Mouse (Mus musculus) myocyte (in vitro differentiated cells): ENCODE measurements around the gene Pramel6. TPM values are rescaled to one million over a fixed set of nuclear protein-coding genes. Genes with fewer than 3 reads are reported as not detected.

Experiments used
- H3K27me3 ChIP-seq: one replicate; pipeline ENCODE4 v1.6.1; 2011; ENCODE audit not compliant: control insufficient read depth, insufficient read depth, insufficient read length
- H3K36me3 ChIP-seq: one replicate; pipeline ENCODE4 v1.6.1; 2011; ENCODE audit not compliant: control insufficient read depth, insufficient read depth
- H3K4me2 ChIP-seq: one replicate; pipeline ENCODE4 v1.6.1; 2011; ENCODE audit warnings: low read depth, control low read depth
- H3K4me3 ChIP-seq: one replicate; pipeline ENCODE4 v1.5.1; 2011; ENCODE audit warnings: mild to moderate bottlenecking, control low read depth, moderate library complexity
- H3K79me2 ChIP-seq: one replicate; pipeline ENCODE4 v1.6.1; 2011; ENCODE audit not compliant: control insufficient read depth, insufficient read depth
- H3ac ChIP-seq: one replicate; pipeline ENCODE4 v1.6.1; 2011; ENCODE audit not compliant: control insufficient read depth, insufficient read length
- CEBPB ChIP-seq: IDR thresholded peaks from 2 replicates; pipeline ENCODE4 v1.6.1; 2011; ENCODE audit warnings: mild to moderate bottlenecking, moderate library complexity; ENCODE audit not compliant: poor library complexity, insufficient read depth, severe bottlenecking
- E2F4 ChIP-seq: IDR thresholded peaks from one replicate; pipeline ENCODE4 v1.6.1; 2011; ENCODE audit warnings: mild to moderate bottlenecking, control low read depth, moderate library complexity; ENCODE audit not compliant: insufficient read depth
- MAX ChIP-seq: IDR thresholded peaks from one replicate; pipeline ENCODE4 v1.6.1; 2011; ENCODE audit warnings: low read depth, mild to moderate bottlenecking, control low read depth
- MYOD1 ChIP-seq, 3 experiments: IDR thresholded peaks; one replicate each; pipeline ENCODE4 v1.6.1; 2011; ENCODE audit warnings: control low read depth in 2 of 3, low read depth in 2 of 3, mild to moderate bottlenecking in 2 of 3, moderate library complexity in 1 of 3; ENCODE audit not compliant: insufficient read length in 2 of 3, control insufficient read depth in 1 of 3
- MYOG ChIP-seq, 3 experiments: IDR thresholded peaks; one replicate each; pipeline ENCODE4 v1.6.1; 2011; ENCODE audit warnings: control low read depth in 2 of 3, low read depth in 2 of 3, mild to moderate bottlenecking in 2 of 3; ENCODE audit not compliant: insufficient read length in 2 of 3, control insufficient read depth in 1 of 3, insufficient read depth in 1 of 3
- POLR2A ChIP-seq: IDR thresholded peaks from one replicate; pipeline ENCODE4 v1.6.1; 2011; ENCODE audit warnings: low read depth, mild to moderate bottlenecking, control low read depth, moderate library complexity; ENCODE audit not compliant: insufficient read length
- POLR2AphosphoS2 ChIP-seq: IDR thresholded peaks from one replicate; pipeline ENCODE4 v1.6.1; 2011; ENCODE audit warnings: low read depth, control low read depth; ENCODE audit not compliant: insufficient read length
- REST ChIP-seq: IDR thresholded peaks from one replicate; pipeline ENCODE4 v1.6.1; 2011; ENCODE audit warnings: mild to moderate bottlenecking, control low read depth, moderate library complexity; ENCODE audit not compliant: insufficient read depth, insufficient read length
- SRF ChIP-seq: IDR thresholded peaks from one replicate; pipeline ENCODE4 v1.6.1; 2011; ENCODE audit warnings: low read depth; ENCODE audit not compliant: control insufficient read depth, insufficient read length
- TCF12 ChIP-seq: IDR thresholded peaks from one replicate; pipeline ENCODE4 v1.6.1; 2011; ENCODE audit warnings: mild to moderate bottlenecking, control low read depth; ENCODE audit not compliant: poor library complexity, insufficient read depth, severe bottlenecking
- TCF3 ChIP-seq: IDR thresholded peaks from one replicate; pipeline ENCODE4 v1.6.1; 2011; ENCODE audit warnings: low read depth, control low read depth; ENCODE audit not compliant: insufficient read length
- USF1 ChIP-seq: IDR thresholded peaks from one replicate; pipeline ENCODE4 v1.6.1; 2011; ENCODE audit warnings: low read depth, mild to moderate bottlenecking, control low read depth, moderate library complexity
- polyA plus RNA-seq: library from polyadenylated mRNA; unstranded; fragments of >200 nt; fragmentation: generic; extraction: Trizol; gene quantifications from one replicate; pipeline ENCODE4 v1.2.1, GENCODE M21; 2012; ENCODE audit warnings: missing spikeins

The Pramel6 gene
- polyA plus RNA-seq, 1 experiment = not detected

- no peak within 1 kb of the TSS for H3K4me3 ChIP-seq
- no peak within 1 kb of the TSS for H3ac ChIP-seq
- TF ChIP-seq MYOG (IDR thresholded peaks at IDR 0.05; ENCODE audit: control insufficient read depth in 1 of 3, insufficient read depth in 1 of 3, insufficient read length in 2 of 3, low read depth in 2 of 3) = no peak
- no peak for TF ChIP-seq TCF12
- TF ChIP-seq USF1 = no peak
- no peak for TF ChIP-seq E2F4
- no peak for TF ChIP-seq MAX
- TF ChIP-seq REST = no peak
- TF ChIP-seq CEBPB = no peak
- no peak for TF ChIP-seq POLR2AphosphoS2
- TF ChIP-seq MYOD1 (IDR thresholded peaks at IDR 0.05; ENCODE audit: control insufficient read depth in 1 of 3, insufficient read length in 2 of 3, low read depth in 2 of 3) = no peak
- TF ChIP-seq SRF = no peak
- no peak for TF ChIP-seq TCF3
- TF ChIP-seq POLR2A = no peak
- H3K27me3 ChIP-seq = no peaks in the 10 kb centered on the region
- no peaks in the 10 kb centered on the region for H3K36me3 ChIP-seq
- no peaks in the 10 kb centered on the region for H3K79me2 ChIP-seq
- H3K4me2 ChIP-seq = no peak within 1 kb of the TSS
These were observed 25.1 kb downstream of the Pramel6 start, which contains the start of gene Olfr153 for GRCm38 (mm10) chr2:87531496-87531895. Gene Olfr153 (plus strand): TSS chr2:87531796.

- no peak overlapping the region for H3ac ChIP-seq
- no peaks in the 10 kb centered on the region for H3K36me3 ChIP-seq
- no peaks in the 10 kb centered on the region for H3K79me2 ChIP-seq
- no peaks in the 10 kb centered on the region for H3K27me3 ChIP-seq
- TF ChIP-seq USF1 (no peak), POLR2AphosphoS2 (no peak), MYOD1 (IDR thresholded peaks at IDR 0.05; ENCODE audit: control insufficient read depth in 1 of 3, insufficient read length in 2 of 3, low read depth in 2 of 3) (no peak), SRF (no peak), MYOG (IDR thresholded peaks at IDR 0.05; ENCODE audit: control insufficient read depth in 1 of 3, insufficient read depth in 1 of 3, insufficient read length in 2 of 3, low read depth in 2 of 3) (no peak), POLR2A (no peak), MAX (no peak), TCF3 (no peak), CEBPB (no peak), REST (no peak), TCF12 (no peak), E2F4 (no peak)
- no peak overlapping the region for H3K4me3 ChIP-seq
- H3K4me2 ChIP-seq = no peak overlapping the region
These were observed 28.5 kb downstream of the Pramel6 start for GRCm38 (mm10) chr2:87534826-87535225.

- TF ChIP-seq POLR2AphosphoS2 (no peak), MYOD1 (IDR thresholded peaks at IDR 0.05; ENCODE audit: control insufficient read depth in 1 of 3, insufficient read length in 2 of 3, low read depth in 2 of 3) (no peak), TCF3 (no peak), TCF12 (no peak), MAX (no peak), E2F4 (no peak), SRF (no peak), REST (no peak), MYOG (IDR thresholded peaks at IDR 0.05; ENCODE audit: control insufficient read depth in 1 of 3, insufficient read depth in 1 of 3, insufficient read length in 2 of 3, low read depth in 2 of 3) (no peak), USF1 (no peak), POLR2A (no peak), CEBPB (no peak)
- Histone ChIP-seq H3ac (no peak within 1 kb of the TSS), H3K4me2 (no peak within 1 kb of the TSS)
These were observed 39.1 kb downstream of the Pramel6 start, which contains the start of gene Olfr1128 for GRCm38 (mm10) chr2:87545442-87545841. Gene Olfr1128 (minus strand): TSS chr2:87545542.

More at GRCm38 (mm10) chr2:87545442-87545841, 39.1 kb downstream of the Pramel6 start, which contains the start of gene Olfr1128:
- no peaks in the 10 kb centered on the region for H3K27me3 ChIP-seq
- no peaks in the 10 kb centered on the region for H3K79me2 ChIP-seq
- H3K36me3 ChIP-seq = no peaks in the 10 kb centered on the region
- no peak within 1 kb of the TSS for H3K4me3 ChIP-seq

Other genes starting within 250 kb of the Pramel6 start
- not detected for gene Olfr1116, start 239.0 kb upstream of the Pramel6 start, polyA plus RNA-seq
- gene Olfr1118, start 199.0 kb upstream of the Pramel6 start, polyA plus RNA-seq = not detected
- not detected for gene Olfr1120, start 151.8 kb upstream of the Pramel6 start, polyA plus RNA-seq
- gene Olfr1121, start 136.7 kb upstream of the Pramel6 start, polyA plus RNA-seq = not detected
- not detected for gene Olfr1122, start 120.7 kb upstream of the Pramel6 start, polyA plus RNA-seq
- not detected for gene Olfr1123, start 89.9 kb upstream of the Pramel6 start, polyA plus RNA-seq
- gene Olfr1124, start 76.3 kb upstream of the Pramel6 start, polyA plus RNA-seq = not detected
- not detected for gene Olfr1126, start 52.6 kb upstream of the Pramel6 start, polyA plus RNA-seq
- not detected for gene Pramel7, start 9.5 kb upstream of the Pramel6 start, polyA plus RNA-seq
- not detected for gene Olfr153, start 25.2 kb downstream of the Pramel6 start, polyA plus RNA-seq
- not detected for gene Olfr1128, start 39.0 kb downstream of the Pramel6 start, polyA plus RNA-seq
- not detected for gene Olfr1129, start 67.3 kb downstream of the Pramel6 start, polyA plus RNA-seq
- gene Olfr1130, start 99.6 kb downstream of the Pramel6 start, polyA plus RNA-seq = not detected
- not detected for gene Olfr1131, start 120.5 kb downstream of the Pramel6 start, polyA plus RNA-seq
- gene Olfr1132, start 131.0 kb downstream of the Pramel6 start, polyA plus RNA-seq = not detected
- gene Olfr1133, start 140.8 kb downstream of the Pramel6 start, polyA plus RNA-seq = not detected
- not detected for gene Olfr1134, start 151.9 kb downstream of the Pramel6 start, polyA plus RNA-seq
- gene Olfr1135, start 167.1 kb downstream of the Pramel6 start, polyA plus RNA-seq = not detected
- gene Olfr1136, start 187.4 kb downstream of the Pramel6 start, polyA plus RNA-seq = not detected
- not detected for gene Olfr1137, start 206.6 kb downstream of the Pramel6 start, polyA plus RNA-seq
- not detected for gene Olfr1138, start 233.4 kb downstream of the Pramel6 start, polyA plus RNA-seq
- not detected for gene Olfr1140, start 237.2 kb downstream of the Pramel6 start, polyA plus RNA-seq
- not detected for gene Olfr1141, start 247.4 kb downstream of the Pramel6 start, polyA plus RNA-seq